Mouse (Mus musculus) brain, embryonic 14.5 days (tissue): ENCODE data around the gene Syt8. TPM values are rescaled to one million over a fixed set of nuclear protein-coding genes. Genes with fewer than 3 reads are reported as not detected.

Experiments used
- DNase-seq: peaks from one replicate; pipeline ENCODE4 v3.0.0-alpha.2; 2011; ENCODE audit warnings: low read depth
- CTCF ChIP-seq: fragments of 200-500 bp; IDR thresholded peaks from 2 replicates; pipeline ENCODE4 v1.5.1; 2012; ENCODE audit warnings: inconsistent platforms, mild to moderate bottlenecking, moderate library complexity, borderline replicate concordance; ENCODE audit not compliant: insufficient read depth, insufficient read length; ENCODE audit errors: extremely low read depth
- POLR2A ChIP-seq: fragments of 200-500 bp; IDR thresholded peaks from 2 replicates; pipeline ENCODE4 v1.6.1; 2012; ENCODE audit warnings: mild to moderate bottlenecking, inconsistent platforms, borderline replicate concordance; ENCODE audit not compliant: poor library complexity, insufficient read depth, insufficient read length, severe bottlenecking; ENCODE audit errors: extremely low read depth
- polyA plus RNA-seq: library from polyadenylated mRNA; depleted of rRNA; stranded (reverse); fragments of >200 nt; gene quantifications from 2 replicates; pipeline ENCODE4 v1.2.3, GENCODE M21; 2012; rRNA removed

Syt8 gene
- polyA plus RNA-seq, 1 experiment = 0.44 TPM

- TF ChIP-seq CTCF (peak; percentile 75), POLR2A (no peak)
- DNase-seq = peak; percentile 67
Measured at GRCm38 (mm10) chr7:142481186-142481567, 46.5 kb downstream of the Syt8 start.

GRCm38 (mm10) chr7:142481568-142482255 is 47.1 kb downstream of the Syt8 start:
- peak; percentile 84 for DNase-seq
- TF ChIP-seq CTCF = no peak
- TF ChIP-seq POLR2A = no peak

- peak; percentile 67 for DNase-seq
- TF ChIP-seq POLR2A = no peak
- TF ChIP-seq CTCF = no peak
Measured at GRCm38 (mm10) chr7:142482256-142482609, 47.6 kb downstream of the Syt8 start.

GRCm38 (mm10) chr7:142483136-142483535 is 48.5 kb downstream of the Syt8 start:
- DNase-seq = peak; percentile 58
- TF ChIP-seq POLR2A (no peak), CTCF (no peak)

GRCm38 (mm10) chr7:142484780-142485179 is 50.1 kb downstream of the Syt8 start:
- no peak for TF ChIP-seq CTCF
- no peak for TF ChIP-seq POLR2A
- no peak for DNase-seq

GRCm38 (mm10) chr7:142486751-142487162 is 52.1 kb downstream of the Syt8 start:
- TF ChIP-seq POLR2A (no peak), CTCF (no peak)
- DNase-seq = no peak

GRCm38 (mm10) chr7:142487341-142487859 is 52.8 kb downstream of the Syt8 start:
- TF ChIP-seq POLR2A (no peak), CTCF (peak; percentile 65; the same call in 1 of the 2 replicates)

GRCm38 (mm10) chr7:142488053-142488452 is 53.4 kb downstream of the Syt8 start:
- TF ChIP-seq CTCF (no peak), POLR2A (no peak)
- DNase-seq = no peak

More at GRCm38 (mm10) chr7:142487341-142487859, 52.8 kb downstream of the Syt8 start:
- DNase-seq = peak; percentile 91

Other genes starting within 250 kb of the Syt8 start
- not detected in 2 replicates for gene Gm10153, start 244.5 kb upstream of the Syt8 start, polyA plus RNA-seq
- gene Krtap5-3, start 233.5 kb upstream of the Syt8 start, polyA plus RNA-seq = not detected in 2 replicates
- gene Gm7579, start 223.0 kb upstream of the Syt8 start, polyA plus RNA-seq = not detected in 2 replicates
- not detected in 2 replicates for gene Krtap5-5, start 204.9 kb upstream of the Syt8 start, polyA plus RNA-seq
- not detected in 2 replicates for gene Gm40460, start 193.8 kb upstream of the Syt8 start, polyA plus RNA-seq
- gene Gm2431, start 176.5 kb upstream of the Syt8 start, polyA plus RNA-seq = not detected in 2 replicates
- not detected in 2 replicates for gene Gm4559, start 160.5 kb upstream of the Syt8 start, polyA plus RNA-seq
- not detected in 2 replicates for gene Krtap5-1, start 137.7 kb upstream of the Syt8 start, polyA plus RNA-seq
- not detected in 2 replicates for gene Krtap5-4, start 131.3 kb upstream of the Syt8 start, polyA plus RNA-seq
- 2.8 and 2.9 TPM in 2 replicates for gene Ifitm10, start 61.1 kb upstream of the Syt8 start, polyA plus RNA-seq
- gene Gm49369, start 52.2 kb upstream of the Syt8 start, polyA plus RNA-seq = 0.12 and 0.14 TPM in 2 replicates
- 186 and 216 TPM in 2 replicates for gene Ctsd, start 46.8 kb upstream of the Syt8 start, polyA plus RNA-seq
- gene Tnni2, start 7.0 kb downstream of the Syt8 start, polyA plus RNA-seq = 0.73 and 1.2 TPM in 2 replicates
- gene Lsp1, start 26.0 kb downstream of the Syt8 start, polyA plus RNA-seq = 6.2 and 7.6 TPM in 2 replicates
- 0.68 and 1.9 TPM in 2 replicates for gene Tnnt3, start 64.0 kb downstream of the Syt8 start, polyA plus RNA-seq
- gene Mrpl23, start 97.8 kb downstream of the Syt8 start, polyA plus RNA-seq = 80.2 and 111 TPM in 2 replicates
- 234 and 457 TPM in 2 replicates for gene Igf2, start 232.0 kb downstream of the Syt8 start, polyA plus RNA-seq
- gene Gm49394, start 235.1 kb downstream of the Syt8 start, polyA plus RNA-seq = 0.06 and 0.34 TPM in 2 replicates